Mouse (Mus musculus): ENCODE results near the gene Cenpn.

GRCm38 (mm10) chr8:116905836-116906235 lies 15.7 kb upstream of the Cenpn start:
- TF ChIP-seq CTCF (IDR thresholded peaks at IDR 0.05; ENCODE audit: low read depth, low read length) (no peak), POLR2A (IDR thresholded peaks at IDR 0.05; ENCODE audit: borderline replicate concordance, low read depth, low read length) (no peak)

Data from bone marrow macrophage, adult 2 months (primary cell).